Mouse (Mus musculus) hindbrain, embryonic 13.5 days (tissue): ENCODE results near the gene Ccdc18. TPM values are rescaled to one million over a fixed set of nuclear protein-coding genes. Genes with fewer than 3 reads are reported as not detected.
"Not testable (repeated sequence)": the region's sequence is repeated elsewhere in the genome, so short reads cannot be mapped to it uniquely, and the experiment has no call there.

Source experiments
- ATAC-seq: fragments of 200-750 bp; cut with Nextera tagmentation; 2 replicates; pipeline ENCODE4 v1.8.0; 2017; ENCODE audit warnings: moderate TSS enrichment; ENCODE audit not compliant: low FRiP score
- H3K27ac ChIP-seq: fragments of 300-500 bp; sonication (generic); 2 replicates; pipeline ENCODE4 v1.5.1; 2015; ENCODE audit warnings: inconsistent platforms, mild to moderate bottlenecking, moderate library complexity
- H3K27me3 ChIP-seq: fragments of 300-500 bp; sonication (generic); 2 replicates; pipeline ENCODE4 v1.6.1; 2015; ENCODE audit warnings: mild to moderate bottlenecking, inconsistent platforms
- H3K36me3 ChIP-seq: fragments of 300-500 bp; sonication (generic); 2 replicates; pipeline ENCODE4 v1.6.1; 2015; ENCODE audit warnings: mild to moderate bottlenecking, inconsistent platforms
- H3K4me1 ChIP-seq: fragments of 300-500 bp; sonication (generic); replicated peaks from 2 replicates; pipeline ENCODE4 v1.6.1; 2015; ENCODE audit warnings: inconsistent platforms
- H3K4me2 ChIP-seq: fragments of 300-500 bp; sonication (generic); 2 replicates; pipeline ENCODE4 v1.6.1; 2015; ENCODE audit warnings: inconsistent platforms, mild to moderate bottlenecking, moderate library complexity
- H3K4me3 ChIP-seq: fragments of 300-500 bp; sonication (generic); 2 replicates; pipeline ENCODE4 v1.5.1; 2015; ENCODE audit warnings: mild to moderate bottlenecking, inconsistent platforms
- H3K9ac ChIP-seq: fragments of 300-500 bp; sonication (generic); 2 replicates; pipeline ENCODE4 v1.6.1; 2015; ENCODE audit warnings: mild to moderate bottlenecking, inconsistent platforms
- H3K9me3 ChIP-seq: fragments of 300-500 bp; sonication (generic); 2 replicates; pipeline ENCODE4 v1.6.1; 2016; ENCODE audit warnings: inconsistent platforms
- WGBS: fragments of 180-500 bp; shearing (Covaris S2); methylation state at CpG from one replicate; pipeline ENCODE4 v1.1.7; 2015; 5-methylcytosine and 5-hydroxymethylcytosine counted together
- polyA plus RNA-seq: library from polyadenylated mRNA; unstranded; fragments of >200 nt; fragmentation: Nextera tagmentation; extraction: Ambion mirVana; gene quantifications from 2 replicates; pipeline ENCODE4 v1.2.1, GENCODE M21; 2015

Gene Ccdc18
- polyA plus RNA-seq, 1 experiment from 2014 or later, result 3.2 TPM

- ATAC-seq, result no peak
- H3K27me3 ChIP-seq, result no peaks in the 10 kb centered on the region
- no peak overlapping the region for H3K4me3 ChIP-seq
- no peak overlapping the region for H3K9ac ChIP-seq
- no peaks in the 10 kb centered on the region for H3K4me1 ChIP-seq
- 10% methylated on average over 1 of the region's 1 CpGs for WGBS
- no peak overlapping the region for H3K4me2 ChIP-seq
- no peaks in the 10 kb centered on the region for H3K36me3 ChIP-seq
- H3K9me3 ChIP-seq, result no peaks in the 10 kb centered on the region
- no peak overlapping the region for H3K27ac ChIP-seq
These were observed 31.0 kb downstream of the Ccdc18 start for GRCm38 (mm10) chr5:108163695-108164094.

- 86% methylated on average over 2 of the region's 2 CpGs for WGBS
- H3K9ac ChIP-seq, result no peak overlapping the region
These were observed 51.4 kb downstream of the Ccdc18 start for GRCm38 (mm10) chr5:108184050-108184449.

DNA sequence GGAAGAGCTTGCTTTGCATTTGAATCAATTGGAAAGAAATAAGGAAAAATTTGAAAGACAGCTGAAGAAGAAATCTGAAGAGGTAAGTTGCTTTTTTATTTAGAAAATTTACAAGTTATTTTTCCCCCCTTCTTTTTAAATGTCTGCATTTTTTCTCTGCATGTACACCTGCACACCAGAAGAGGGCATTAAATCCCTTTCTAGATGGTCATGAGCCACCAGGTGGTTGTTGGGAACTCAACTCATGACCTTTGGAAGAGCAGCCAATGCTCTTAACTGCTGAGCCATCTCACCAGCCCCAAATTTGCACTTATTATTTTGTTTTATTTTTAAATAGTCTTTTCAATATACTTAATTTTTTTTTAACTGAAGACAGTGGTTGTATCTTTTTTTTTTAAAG, 56.3 kb downstream of the Ccdc18 start:
- Histone ChIP-seq H3K27me3 (no peaks in the 10 kb centered on the region), H3K4me1 (no peaks in the 10 kb centered on the region), H3K27ac (no peak overlapping the region), H3K36me3 (no peaks in the 10 kb centered on the region), H3K9ac (no peak overlapping the region), H3K9me3 (no peaks in the 10 kb centered on the region), H3K4me3 (no peak overlapping the region), H3K4me2 (no peak overlapping the region)
- ATAC-seq, result no peak

More at GRCm38 (mm10) chr5:108184050-108184449, 51.4 kb downstream of the Ccdc18 start:
- Histone ChIP-seq H3K9me3 (no peaks in the 10 kb centered on the region), H3K4me1 (no peaks in the 10 kb centered on the region), H3K27me3 (no peaks in the 10 kb centered on the region), H3K4me3 (no peak overlapping the region), H3K36me3 (no peaks in the 10 kb centered on the region), H3K27ac (no peak overlapping the region), H3K4me2 (no peak overlapping the region)
- ATAC-seq, result no peak

DNA sequence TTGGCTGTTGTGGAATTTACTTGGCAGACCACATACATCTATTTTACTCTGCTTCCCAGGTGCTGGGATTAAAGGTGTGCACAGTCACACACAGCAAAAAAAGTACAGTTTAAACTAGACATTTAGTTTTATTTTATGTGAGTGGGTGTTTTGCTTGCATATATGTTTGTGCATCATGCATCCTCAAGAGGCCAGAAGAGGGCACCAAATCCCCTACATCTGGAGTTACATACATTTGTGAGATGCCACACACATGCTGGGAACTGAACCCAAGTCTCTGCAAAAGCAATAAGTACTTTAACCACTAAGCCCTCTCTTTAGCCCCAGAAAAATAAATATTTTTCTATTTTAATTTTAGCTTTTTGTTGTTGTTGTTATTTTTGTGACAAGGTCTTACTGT, 73.3 kb downstream of the Ccdc18 start:
- H3K4me1 ChIP-seq, result no peaks in the 10 kb centered on the region
- ATAC-seq, result no peak
- no peaks in the 10 kb centered on the region for H3K9me3 ChIP-seq
- H3K27ac ChIP-seq, result no peak overlapping the region
- no peak overlapping the region for H3K9ac ChIP-seq
- H3K4me3 ChIP-seq, result no peak overlapping the region
- no peaks in the 10 kb centered on the region for H3K27me3 ChIP-seq
- H3K4me2 ChIP-seq, result no peak overlapping the region
- no peaks in the 10 kb centered on the region for H3K36me3 ChIP-seq

DNA sequence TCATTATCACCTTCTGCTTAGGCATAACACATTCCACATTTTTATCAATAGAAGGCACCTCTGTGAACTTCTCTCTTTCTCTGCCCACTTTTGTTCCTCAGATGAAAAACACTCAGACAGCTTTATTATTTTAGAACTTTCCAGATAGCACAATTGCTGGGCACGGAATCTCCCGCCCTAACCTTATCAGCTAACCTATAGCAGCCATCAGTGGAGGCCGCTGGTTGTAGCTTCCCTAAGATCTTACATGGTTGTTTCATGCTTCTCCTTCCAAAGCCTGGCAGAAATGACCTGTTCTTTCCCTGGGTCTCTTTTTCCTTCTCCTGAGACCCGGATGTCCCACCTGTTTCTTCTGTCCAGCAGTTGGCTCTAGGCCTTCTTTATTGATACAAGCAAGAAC, 78.8 kb downstream of the Ccdc18 start:
- 91% methylated on average over 4 of the region's 4 CpGs for WGBS
- Histone ChIP-seq H3K9ac (no peak overlapping the region), H3K36me3 (no peaks in the 10 kb centered on the region), H3K4me3 (no peak overlapping the region), H3K4me2 (no peak overlapping the region), H3K27ac (no peak overlapping the region), H3K9me3 (no peaks in the 10 kb centered on the region), H3K27me3 (no peaks in the 10 kb centered on the region), H3K4me1 (no peaks in the 10 kb centered on the region)
- ATAC-seq, result no peak

DNA sequence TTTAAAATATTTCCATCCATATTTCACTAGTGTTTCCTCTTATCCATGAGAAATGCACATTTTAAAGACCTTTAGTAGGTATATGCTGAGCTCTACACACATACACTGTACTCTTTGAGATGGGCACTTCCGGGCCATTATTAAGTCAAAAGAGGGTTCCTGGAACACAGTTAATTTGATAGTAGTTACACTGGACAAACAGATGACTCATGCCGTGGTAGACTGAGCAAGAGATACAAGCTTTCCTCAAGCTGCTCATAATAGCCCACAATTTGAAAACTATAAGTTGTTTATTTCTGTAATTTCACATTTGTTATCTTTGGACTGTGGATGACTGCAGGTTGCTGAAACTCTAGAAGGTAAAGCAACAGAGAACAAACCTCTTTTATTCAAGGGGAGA, 82.3 kb downstream of the Ccdc18 start:
- no peak for ATAC-seq
- H3K4me1 ChIP-seq, result no peaks in the 10 kb centered on the region
- WGBS, result 92% methylated on average over 2 of the region's 2 CpGs

GRCm38 (mm10) chr5:108224077-108224476, 91.4 kb downstream of the Ccdc18 start:
- Histone ChIP-seq H3K9me3 (no peaks in the 10 kb centered on the region), H3K27me3 (no peaks in the 10 kb centered on the region), H3K4me1 (no peaks in the 10 kb centered on the region), H3K4me2 (no peak overlapping the region), H3K36me3 (no peaks in the 10 kb centered on the region), H3K27ac (no peak overlapping the region), H3K9ac (no peak overlapping the region), H3K4me3 (no peak overlapping the region)
- ATAC-seq, result no peak

More for the DNA sequence above, 82.3 kb downstream of the Ccdc18 start:
- Histone ChIP-seq H3K27ac (no peak overlapping the region), H3K27me3 (no peaks in the 10 kb centered on the region), H3K9ac (no peak overlapping the region), H3K4me3 (no peak overlapping the region), H3K36me3 (no peaks in the 10 kb centered on the region), H3K9me3 (no peaks in the 10 kb centered on the region), H3K4me2 (no peak overlapping the region)

- Histone ChIP-seq H3K4me2 (no peak overlapping the region), H3K9me3 (no peaks in the 10 kb centered on the region), H3K4me1 (no peaks in the 10 kb centered on the region), H3K27ac (no peak overlapping the region), H3K4me3 (no peak overlapping the region), H3K9ac (no peak overlapping the region), H3K27me3 (no peaks in the 10 kb centered on the region), H3K36me3 (no peaks in the 10 kb centered on the region)
- ATAC-seq, result no peak
These were observed 93.5 kb downstream of the Ccdc18 start for GRCm38 (mm10) chr5:108226159-108226558.

- 78% methylated on average over 3 of the region's 3 CpGs for WGBS
- H3K27ac ChIP-seq, result no peak overlapping the region
- no peak for ATAC-seq
These were observed 113.7 kb downstream of the Ccdc18 start for GRCm38 (mm10) chr5:108246314-108246765.

DNA sequence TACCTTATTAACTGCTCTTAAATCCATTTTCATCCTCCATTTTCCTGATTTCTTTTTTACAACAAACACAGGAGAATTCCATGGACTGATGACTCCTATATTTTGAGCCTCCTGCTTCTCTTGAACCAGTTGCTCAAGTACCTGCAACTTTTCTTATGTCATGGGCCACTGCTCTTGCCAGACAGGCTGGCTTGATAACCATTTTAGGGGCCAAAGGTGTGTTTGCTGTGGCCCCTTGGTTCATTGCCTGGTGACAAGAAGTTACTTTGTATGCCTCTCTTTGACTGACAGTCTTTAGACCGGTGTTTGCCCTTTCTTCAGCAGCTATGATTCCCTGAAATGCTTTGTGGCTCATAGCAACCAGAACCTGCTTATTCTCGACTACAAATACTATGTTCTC, 117.4 kb downstream of the Ccdc18 start:
- H3K27ac ChIP-seq, result no peak overlapping the region
- no peaks in the 10 kb centered on the region for H3K36me3 ChIP-seq
- ATAC-seq, result no peak
- no peak overlapping the region for H3K4me2 ChIP-seq
- H3K4me3 ChIP-seq, result no peak overlapping the region
- no peaks in the 10 kb centered on the region for H3K4me1 ChIP-seq
- H3K27me3 ChIP-seq, result no peaks in the 10 kb centered on the region
- H3K9me3 ChIP-seq, result no peaks in the 10 kb centered on the region
- no peak overlapping the region for H3K9ac ChIP-seq
- WGBS, result 71% methylated on average over 2 of the region's 2 CpGs

More at GRCm38 (mm10) chr5:108246314-108246765, 113.7 kb downstream of the Ccdc18 start:
- H3K9ac ChIP-seq, result no peak overlapping the region
- no peaks in the 10 kb centered on the region for H3K27me3 ChIP-seq
- no peaks in the 10 kb centered on the region for H3K4me1 ChIP-seq
- H3K36me3 ChIP-seq, result no peaks in the 10 kb centered on the region
- no peak overlapping the region for H3K4me2 ChIP-seq
- no peaks in the 10 kb centered on the region for H3K9me3 ChIP-seq
- no peak overlapping the region for H3K4me3 ChIP-seq

GRCm38 (mm10) chr5:108255259-108255658, 122.6 kb downstream of the Ccdc18 start:
- no peaks in the 10 kb centered on the region for H3K36me3 ChIP-seq
- H3K27ac ChIP-seq, result no peak overlapping the region
- H3K9me3 ChIP-seq, result no peaks in the 10 kb centered on the region
- H3K4me3 ChIP-seq, result no peak overlapping the region
- no peak overlapping the region for H3K9ac ChIP-seq
- ATAC-seq, result no peak
- H3K27me3 ChIP-seq, result no peaks in the 10 kb centered on the region
- 87% methylated on average over 5 of the region's 5 CpGs for WGBS
- H3K4me1 ChIP-seq, result no peaks in the 10 kb centered on the region
- H3K4me2 ChIP-seq, result no peak overlapping the region

GRCm38 (mm10) chr5:108262722-108263121, 130.0 kb downstream of the Ccdc18 start:
- Histone ChIP-seq H3K9ac (0 out of 2 replicates have a peak overlapping the region, but pooled peaks have one; percentile 44), H3K27ac (no peak overlapping the region), H3K4me2 (no peak overlapping the region), H3K4me1 (peaks cover under 1% of the 10 kb centered on the region), H3K4me3 (no peak overlapping the region), H3K27me3 (no peaks in the 10 kb centered on the region), H3K9me3 (no peaks in the 10 kb centered on the region), H3K36me3 (no peaks in the 10 kb centered on the region)
- no peak for ATAC-seq
- WGBS, result 38% methylated on average over 4 of the region's 4 CpGs

DNA sequence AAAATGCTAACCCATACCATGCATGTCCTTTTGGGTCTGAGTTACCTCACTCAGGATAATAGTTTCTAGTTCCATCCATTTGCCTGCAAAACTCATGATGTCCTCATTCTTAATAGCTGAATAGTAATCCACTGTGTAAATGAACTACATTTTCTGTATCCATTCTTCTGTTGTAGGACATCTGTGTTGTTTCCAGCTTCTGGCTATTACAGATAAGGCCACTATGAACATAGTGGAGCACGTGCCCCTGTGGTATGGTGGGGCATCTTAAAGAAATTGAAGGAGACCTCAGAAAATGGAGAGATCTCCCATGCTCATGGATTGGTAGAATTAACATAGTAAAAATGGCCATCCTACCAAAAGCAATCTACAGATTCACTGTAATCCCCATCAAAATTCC, 131.1 kb downstream of the Ccdc18 start:
- not testable (repeated sequence) for H3K4me3 ChIP-seq, H3K9me3 ChIP-seq, H3K4me1 ChIP-seq, H3K4me2 ChIP-seq, H3K36me3 ChIP-seq, H3K9ac ChIP-seq, ATAC-seq, H3K27ac ChIP-seq, H3K27me3 ChIP-seq
- WGBS, result 84% methylated on average over 1 of the region's 1 CpGs

DNA sequence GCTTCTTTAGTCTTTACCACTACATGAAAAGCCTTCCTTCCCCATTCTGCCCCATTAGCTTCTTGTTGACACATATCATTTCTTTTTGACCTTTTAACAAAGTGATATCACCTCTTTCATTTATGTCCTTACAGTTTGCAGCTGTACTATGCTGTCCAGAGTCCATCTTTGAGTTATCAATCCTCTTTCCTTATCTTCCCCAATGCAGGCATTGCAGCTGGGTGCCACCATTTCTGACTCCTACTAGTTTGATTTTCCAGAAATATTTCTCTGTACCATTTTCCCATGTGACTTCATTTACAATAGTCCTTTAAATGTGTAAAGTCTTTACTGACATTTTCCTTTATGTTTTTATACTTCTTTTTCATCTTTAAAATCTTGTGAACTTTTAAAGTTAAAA, 134.3 kb downstream of the Ccdc18 start:
- ATAC-seq, result no peak
- H3K4me3 ChIP-seq, result no peak overlapping the region
- no peaks in the 10 kb centered on the region for H3K9me3 ChIP-seq
- H3K27ac ChIP-seq, result no peak overlapping the region
- no peaks in the 10 kb centered on the region for H3K27me3 ChIP-seq
- no peaks in the 10 kb centered on the region for H3K36me3 ChIP-seq
- H3K4me2 ChIP-seq, result no peak overlapping the region
- no peak overlapping the region for H3K9ac ChIP-seq
- peaks cover 29% of the 10 kb centered on the region for H3K4me1 ChIP-seq
